Comparison of ENCODE assay signal across 21 mouse cellular contexts in the genomic region with DNA sequence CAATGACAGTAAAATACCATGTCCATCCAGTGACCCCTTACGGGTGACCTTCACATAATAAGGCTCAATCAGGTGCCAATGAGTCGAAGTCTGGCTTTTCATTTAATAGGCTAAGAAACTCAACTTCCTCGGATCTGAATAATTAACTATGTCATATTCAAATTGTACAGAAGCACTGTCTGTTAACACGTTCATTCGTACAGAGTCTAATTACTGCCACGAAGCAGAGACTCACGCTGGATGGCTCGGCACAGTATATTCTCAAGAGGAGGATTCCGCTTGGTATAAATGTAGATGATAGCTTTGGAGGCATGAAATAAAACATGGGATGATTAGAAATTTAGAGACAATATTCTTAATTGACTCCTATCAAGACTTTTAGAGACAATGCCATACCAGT. TPM values are rescaled to one million over a fixed set of nuclear protein-coding genes. Genes with fewer than 3 reads are reported as not detected.
DNase-seq lines count a peak whose midpoint lies in the region; ATAC-seq and TF ChIP-seq lines count a peak whose summit lies in the region.
"Had no signal": no experiment of that assay in that cellular context is flagged by ENCODE, and none has a peak within 500 bp of the region (broad histone marks: within the 10 kb centered on the region; RNA-seq: fewer than 3 reads in every experiment).

No protein-coding gene starts in this region.

- H3K9ac ChIP-seq in forebrain, embryonic 12.5 days, result no peak overlapping the region
- H3K9ac ChIP-seq in forebrain, embryonic 16.5 days (replicated peaks; ENCODE audit: low read depth, low read length), result no peak overlapping the region
- no peak overlapping the region for H3K9ac ChIP-seq in hindbrain, embryonic 12.5 days
- H3K9ac ChIP-seq: embryonic facial prominence, embryonic 12.5 days; hindbrain, embryonic 14.5 days; intestine, embryonic 15.5 days had no signal

- TF ChIP-seq POLR2A in kidney, adult 2 months (IDR thresholded peaks at IDR 0.05; ENCODE audit: low read depth, low read length), result no peak

- 79% methylated on average over 9 of the region's 9 CpGs for whole genome bisulfite sequencing in kidney, adult 2 months
- WGBS in forebrain, embryonic 12.5 days, result 61% methylated on average over 9 of the region's 9 CpGs
- 37% methylated on average over 9 of the region's 9 CpGs for WGBS in forebrain, embryonic 16.5 days
- WGBS in hindbrain, embryonic 12.5 days, result 53% methylated on average over 9 of the region's 9 CpGs

- ATAC-seq in forebrain, embryonic 12.5 days (ENCODE audit: low FRiP score), result 0 out of 2 replicates have a peak, but pooled peaks have one; percentile 39
- peak; percentile 52; the same call in 1 of the 2 replicates for ATAC-seq in forebrain, embryonic 16.5 days
- ATAC-seq in hindbrain, embryonic 12.5 days (ENCODE audit: low FRiP score), result no peak
- ATAC-seq: intestine, embryonic 15.5 days had no signal

- 0 out of 2 replicates have a peak overlapping the region, but pooled peaks have one; percentile 31 for H3K27ac ChIP-seq in kidney, adult 2 months (ENCODE audit: insufficient read depth, low read depth, low read length)
- no peak overlapping the region for H3K27ac ChIP-seq in forebrain, embryonic 12.5 days
- no peak overlapping the region for H3K27ac ChIP-seq in forebrain, embryonic 16.5 days (ENCODE audit: low read length)
- H3K27ac ChIP-seq in hindbrain, embryonic 12.5 days, result no peak overlapping the region
- H3K27ac ChIP-seq: embryonic facial prominence, embryonic 12.5 days; heart, embryonic 10.5 days; hindbrain, embryonic 14.5 days; intestine, embryonic 15.5 days had no signal

- no peak overlapping the region for H3K4me3 ChIP-seq in kidney, adult 2 months (ENCODE audit: insufficient read depth, low read depth, low read length)
- no peak overlapping the region for H3K4me3 ChIP-seq in forebrain, embryonic 12.5 days (replicated peaks)
- H3K4me3 ChIP-seq in forebrain, embryonic 16.5 days (replicated peaks; ENCODE audit: low read length), result no peak overlapping the region
- H3K4me3 ChIP-seq in hindbrain, embryonic 12.5 days, result no peak overlapping the region
- H3K4me3 ChIP-seq: embryonic facial prominence, embryonic 12.5 days; heart, embryonic 10.5 days; intestine, embryonic 15.5 days had no signal

- H3K27me3 ChIP-seq in kidney, adult 2 months (replicated peaks; ENCODE audit: control insufficient read depth, insufficient read depth, low read length), result no peaks in the 10 kb centered on the region
- no peaks in the 10 kb centered on the region for H3K27me3 ChIP-seq in forebrain, embryonic 12.5 days
- no peaks in the 10 kb centered on the region for H3K27me3 ChIP-seq in forebrain, embryonic 16.5 days (replicated peaks; ENCODE audit: control insufficient read depth, insufficient read depth, low read length)
- no peaks in the 10 kb centered on the region for H3K27me3 ChIP-seq in hindbrain, embryonic 12.5 days
- H3K27me3 ChIP-seq: embryonic facial prominence, embryonic 12.5 days; intestine, embryonic 15.5 days had no signal

- no peaks in the 10 kb centered on the region for H3K9me3 ChIP-seq in forebrain, embryonic 12.5 days
- H3K9me3 ChIP-seq in forebrain, embryonic 16.5 days (ENCODE audit: control insufficient read depth, low read length), result no peaks in the 10 kb centered on the region
- no peaks in the 10 kb centered on the region for H3K9me3 ChIP-seq in hindbrain, embryonic 12.5 days (replicated peaks)
- H3K9me3 ChIP-seq: embryonic facial prominence, embryonic 12.5 days; heart, embryonic 10.5 days; intestine, embryonic 15.5 days had no signal

- H3K4me2 ChIP-seq in forebrain, embryonic 12.5 days, result no peak overlapping the region
- no peak overlapping the region for H3K4me2 ChIP-seq in forebrain, embryonic 16.5 days (ENCODE audit: low read length)
- H3K4me2 ChIP-seq in hindbrain, embryonic 12.5 days (replicated peaks), result no peak overlapping the region
- H3K4me2 ChIP-seq: embryonic facial prominence, embryonic 12.5 days; hindbrain, embryonic 14.5 days; intestine, embryonic 15.5 days had no signal

- no peaks in the 10 kb centered on the region for H3K36me3 ChIP-seq in kidney, adult 2 months (ENCODE audit: control insufficient read depth, insufficient read depth, low read length)
- no peaks in the 10 kb centered on the region for H3K36me3 ChIP-seq in forebrain, embryonic 12.5 days (replicated peaks)
- H3K36me3 ChIP-seq in forebrain, embryonic 16.5 days (ENCODE audit: control insufficient read depth, insufficient read depth), result no peaks in the 10 kb centered on the region
- H3K36me3 ChIP-seq in hindbrain, embryonic 12.5 days, result no peaks in the 10 kb centered on the region
- H3K36me3 ChIP-seq: embryonic facial prominence, embryonic 12.5 days; heart, embryonic 10.5 days; intestine, embryonic 15.5 days had no signal

- DNase-seq in kidney, adult 2 months, result no peak
- DNase-seq in kidney, postnatal 14 days, result no peak
- DNase-seq in lung, postnatal 25 days (ENCODE audit: low spot score), result no peak
- no peak for DNase-seq in thymus, postnatal 14 days
- DNase-seq: adrenal gland, adult 2 months; adrenal gland, postnatal 25 days; cerebellum, adult 11 months; cerebellum, adult 8-10 months; cerebellum, postnatal 14 days; gastrocnemius, postnatal 36 days; heart, adult 11 months; heart, postnatal 10 days; heart, postnatal 4 days had no signal

- no peak for TF ChIP-seq CTCF in kidney, adult 2 months (conservative IDR thresholded peaks at IDR 0.05; ENCODE audit: insufficient read depth, insufficient read length, low read depth, low read length)

- peaks cover 3% of the 10 kb centered on the region; the same call in 1 of the 2 replicates for H3K4me1 ChIP-seq in kidney, adult 2 months (ENCODE audit: control insufficient read depth, insufficient read depth, low read length)
- 0 out of 2 replicates have a peak, but pooled peaks cover 6% of the 10 kb centered on the region for H3K4me1 ChIP-seq in forebrain, embryonic 12.5 days
- H3K4me1 ChIP-seq in forebrain, embryonic 16.5 days (replicated peaks; ENCODE audit: control insufficient read depth, insufficient read depth, low read length), result no peaks in the 10 kb centered on the region
- H3K4me1 ChIP-seq in hindbrain, embryonic 12.5 days, result no peaks in the 10 kb centered on the region
- H3K4me1 ChIP-seq: embryonic facial prominence, embryonic 12.5 days; heart, embryonic 10.5 days; intestine, embryonic 15.5 days had no signal

RNA-seq across cellular contexts. Expression of a gene that starts 11.0 kb away (rescaled TPM):
- 101 and 121 TPM in 2 replicates for polyA plus RNA-seq in kidney, adult 2 months (2012; rRNA removed)
- polyA plus RNA-seq in forebrain, embryonic 12.5 days (2016; fragmentation: Nextera tagmentation; extraction: Ambion mirVana), result 14.4 and 14.6 TPM in 2 replicates
- 9.5 and 11.8 TPM in 2 replicates for polyA plus RNA-seq in forebrain, embryonic 16.5 days (2015; fragmentation: Nextera tagmentation; extraction: Ambion mirVana)
- polyA plus RNA-seq in hindbrain, embryonic 12.5 days (2016; fragmentation: Nextera tagmentation; extraction: Ambion mirVana), result 23.0 and 23.6 TPM in 2 replicates
- polyA plus RNA-seq: C2C12 had no signal
